Mouse (Mus musculus): ENCODE measurements around the gene Cnot6l.

The Cnot6l gene

GRCm38 (mm10) chr5:96161578-96162398, 2.2 kb downstream of the Cnot6l start:
- DNase-seq (ENCODE audit: low read depth, low spot score): peak; percentile 72

GRCm38 (mm10) chr5:96161263-96161577, 2.8 kb downstream of the Cnot6l start:
- no peak for DNase-seq (ENCODE audit: low read depth, low spot score)

GRCm38 (mm10) chr5:96160467-96161262, 3.3 kb downstream of the Cnot6l start:
- DNase-seq (ENCODE audit: low read depth, low spot score): peak; percentile 54

DNA sequence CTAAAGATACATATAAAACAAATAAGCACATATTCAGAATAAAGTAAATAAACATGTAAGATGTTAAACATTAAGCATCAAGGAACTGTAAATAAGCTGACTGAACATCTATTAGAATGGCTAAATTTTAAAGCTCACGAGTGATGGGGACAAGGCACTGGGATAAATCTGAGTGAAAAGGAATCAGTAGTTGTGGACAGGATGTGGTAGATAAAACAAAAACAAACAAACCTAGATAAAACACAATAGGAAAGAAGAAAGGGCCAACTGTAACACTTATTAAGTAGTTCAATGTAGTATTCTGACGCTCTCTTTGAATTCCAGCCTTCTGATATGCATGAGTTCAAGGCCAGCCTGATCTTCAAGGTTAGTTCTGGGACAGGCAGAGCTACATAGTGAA, 21.6 kb downstream of the Cnot6l start:
- no peak for DNase-seq (ENCODE audit: low read depth, low spot score)

DNA sequence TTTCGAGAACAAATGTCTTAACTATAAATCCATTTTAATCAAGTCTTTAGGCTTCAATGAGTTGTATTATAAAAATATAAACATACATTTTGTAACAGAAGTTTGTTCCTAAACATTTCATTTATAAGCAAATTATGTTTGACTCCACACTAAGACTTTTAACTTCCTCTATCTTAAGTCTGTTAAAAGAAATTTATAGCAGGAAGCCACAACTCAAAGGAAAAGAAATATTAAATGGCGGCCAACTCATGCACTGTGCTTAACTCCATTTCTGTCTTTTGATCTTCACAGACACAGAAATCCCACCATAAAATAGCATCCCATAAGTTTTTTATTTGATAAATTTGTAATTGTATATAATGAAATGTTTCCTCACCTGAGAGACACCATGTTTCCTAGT, 33.3 kb downstream of the Cnot6l start:
- DNase-seq (ENCODE audit: low read depth, low spot score): no peak

GRCm38 (mm10) chr5:96126856-96127255, 37.1 kb downstream of the Cnot6l start:
- no peak for DNase-seq (ENCODE audit: low read depth, low spot score)

GRCm38 (mm10) chr5:96114943-96115342, 49.0 kb downstream of the Cnot6l start:
- no peak for DNase-seq (ENCODE audit: low read depth, low spot score)

DNA sequence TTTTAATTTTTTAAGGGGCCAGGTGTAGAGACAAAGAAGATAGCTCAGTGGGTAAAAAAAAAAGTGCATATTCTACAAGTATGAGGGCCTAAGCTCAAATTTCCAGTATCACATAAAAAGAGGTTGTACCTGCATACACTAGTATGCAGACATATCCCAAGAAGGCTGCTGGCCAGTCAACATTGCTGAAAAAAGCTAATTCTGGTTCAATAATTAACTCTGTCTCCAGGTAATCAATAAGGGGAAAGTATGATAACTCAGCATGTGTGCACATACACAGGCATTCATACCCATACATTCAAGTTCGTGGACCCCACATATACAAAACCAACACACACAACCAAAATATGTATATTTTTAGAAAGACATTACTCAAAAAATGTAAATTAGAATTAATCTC, 59.3 kb downstream of the Cnot6l start:
- no peak for DNase-seq (ENCODE audit: low read depth, low spot score)

- DNase-seq (ENCODE audit: low read depth, low spot score): no peak
Measured at GRCm38 (mm10) chr5:96091468-96091867, 72.5 kb downstream of the Cnot6l start.

DNA sequence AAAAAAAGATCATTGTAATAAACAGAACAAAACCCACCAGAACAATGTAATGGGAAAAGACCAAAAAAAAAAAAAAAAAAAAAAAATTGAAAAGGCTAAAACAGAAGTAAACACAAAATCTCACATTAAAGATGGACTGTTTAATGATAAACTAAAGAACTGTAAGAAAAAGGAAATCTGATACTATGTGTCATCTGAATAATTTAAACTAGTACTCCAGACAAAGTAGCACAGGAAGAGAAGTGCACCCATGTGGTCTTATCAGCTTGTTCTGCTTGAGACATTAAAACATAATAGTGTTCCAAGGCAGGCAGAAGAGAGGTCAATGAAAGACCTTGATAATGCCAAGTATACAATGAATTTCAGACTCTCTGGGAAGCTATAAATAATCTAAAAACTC, 78.6 kb downstream of the Cnot6l start:
- no peak for DNase-seq (ENCODE audit: low read depth, low spot score)

DNA sequence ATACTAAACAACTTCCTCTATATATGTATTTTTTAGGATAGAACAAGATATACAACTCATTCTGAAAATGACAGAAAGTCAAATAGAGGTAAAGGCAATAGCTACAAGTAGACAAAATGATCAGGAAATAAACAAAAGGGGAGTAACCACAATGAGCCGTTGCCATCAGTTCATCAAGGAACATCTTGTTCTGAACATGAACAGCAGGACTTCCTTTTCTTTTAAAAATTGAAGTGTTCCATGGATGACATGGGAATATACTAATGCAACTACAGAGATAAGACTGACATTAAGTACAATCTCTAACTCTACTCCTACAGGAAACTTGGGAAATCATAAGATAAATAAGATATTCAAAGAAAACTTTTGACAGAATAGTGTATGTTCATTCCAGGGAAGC, 84.9 kb downstream of the Cnot6l start:
- no peak for DNase-seq (ENCODE audit: low read depth, low spot score)

- DNase-seq (ENCODE audit: low read depth, low spot score): no peak
Measured at GRCm38 (mm10) chr5:96065591-96065990, 98.4 kb downstream of the Cnot6l start.

- DNase-seq (ENCODE audit: low read depth, low spot score): no peak
Measured at GRCm38 (mm10) chr5:96042492-96042891, 121.5 kb downstream of the Cnot6l start.

DNA sequence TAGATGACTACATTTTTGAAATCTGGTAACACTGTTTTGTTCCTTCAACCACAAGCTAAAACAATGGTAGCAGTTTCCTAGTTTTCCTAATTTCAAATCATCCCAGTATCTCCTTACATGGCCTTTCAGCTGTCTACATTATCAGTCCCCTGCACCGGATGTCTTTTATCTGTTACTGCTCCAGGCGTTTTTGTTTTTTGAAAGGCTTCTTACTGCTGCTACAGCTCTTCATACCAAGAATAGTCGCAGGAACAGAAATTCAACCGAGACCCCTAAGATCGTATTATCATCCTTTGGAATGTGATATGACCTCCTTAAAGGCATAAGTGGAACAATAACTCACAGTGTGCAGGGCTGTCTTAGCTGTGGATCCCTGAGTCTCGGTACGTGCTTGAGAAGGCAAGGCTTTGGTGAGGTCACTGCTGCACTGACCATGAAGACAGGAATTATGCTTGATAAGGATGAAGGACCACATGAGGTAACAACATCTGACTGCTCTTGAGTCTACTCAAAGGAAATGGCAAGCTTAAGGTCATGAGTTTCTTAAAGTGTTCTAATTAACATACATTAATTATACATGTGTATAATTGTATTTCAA, 122.4 kb downstream of the Cnot6l start:
- no peak for DNase-seq (ENCODE audit: low read depth, low spot score)

DNA sequence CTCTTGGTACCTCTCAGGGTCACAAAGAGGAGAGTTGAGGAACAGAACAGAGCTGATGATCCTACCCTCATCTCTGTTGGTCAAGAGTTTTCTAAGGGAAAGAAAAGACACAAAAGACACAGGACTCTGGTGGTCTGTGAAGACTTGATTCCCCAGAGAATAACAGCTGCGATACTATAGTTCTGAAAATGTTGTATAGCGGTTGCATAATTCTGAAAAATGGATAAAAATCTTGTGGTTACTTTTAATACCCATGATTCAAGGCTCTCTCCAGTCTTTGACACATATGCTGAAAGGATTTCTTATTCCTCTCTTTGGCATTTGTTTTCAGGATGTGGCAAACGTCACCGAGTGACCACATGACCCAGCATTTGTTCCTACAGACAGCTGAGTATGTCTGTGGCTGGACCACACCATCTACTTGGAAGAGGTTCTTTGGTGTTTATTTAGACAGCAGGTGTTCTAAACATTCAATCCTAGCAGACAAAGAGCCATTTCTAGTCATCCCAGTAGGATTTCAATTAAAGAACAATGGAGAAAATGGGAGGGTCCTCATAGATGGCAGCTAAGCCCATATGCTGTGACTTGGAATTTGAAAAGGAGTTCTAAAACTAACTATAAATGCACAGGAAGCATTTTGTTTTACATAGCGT, 124.7 kb downstream of the Cnot6l start:
- DNase-seq (ENCODE audit: low read depth, low spot score): no peak

GRCm38 (mm10) chr5:96037684-96038121, 126.3 kb downstream of the Cnot6l start:
- peak; percentile 20 for DNase-seq (ENCODE audit: low read depth, low spot score)

- DNase-seq (ENCODE audit: low read depth, low spot score): peak; percentile 67
Measured at GRCm38 (mm10) chr5:96036125-96036672, 127.8 kb downstream of the Cnot6l start.

- DNase-seq (ENCODE audit: low read depth, low spot score): no peak
Measured at GRCm38 (mm10) chr5:96034101-96034500, 129.9 kb downstream of the Cnot6l start.

DNA sequence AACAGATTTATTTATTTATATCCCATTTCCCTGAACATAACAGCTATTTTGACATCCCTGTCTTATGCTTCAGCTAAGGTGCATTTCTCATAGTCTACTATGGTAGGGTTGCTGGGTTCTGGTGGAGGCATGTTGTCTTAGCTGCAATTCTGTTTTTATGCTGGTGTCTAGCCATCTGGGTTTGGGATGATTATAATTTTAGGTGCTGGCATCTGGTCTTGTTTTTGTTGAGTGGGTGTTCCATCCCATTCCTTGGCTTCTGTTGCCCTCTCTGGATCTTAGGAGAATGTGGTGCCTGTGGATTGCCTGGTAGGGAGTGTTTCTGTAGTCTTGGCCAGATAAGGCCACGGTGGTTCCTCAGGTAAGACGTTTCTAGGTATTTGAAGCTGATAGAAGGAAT, 134.2 kb downstream of the Cnot6l start:
- DNase-seq (ENCODE audit: low read depth, low spot score): peak; percentile 67
